Mouse (Mus musculus): ENCODE measurements at regions not wholly inside any gene's neighbourhood (a gene's known extent, or its start where the extent isn't known, plus 50 kb on each side); places are given as distances from the start of the nearest gene placed in this dataset.

- TF ChIP-seq NRF1 (IDR thresholded peaks at IDR 0.05; ENCODE audit: low read depth, low read length) (no peak), MAZ (IDR thresholded peaks at IDR 0.05; ENCODE audit: low read depth, low read length) (no peak)
These were observed 330.9 kb upstream of the Dio3 start for GRCm38 (mm10) chr12:109947886-109948433.

All from CH12.LX (cell line).